Mouse (Mus musculus): ENCODE measurements at regions not wholly inside any gene's neighbourhood (a gene's known extent, or its start where the extent isn't known, plus 50 kb on each side); places are given as distances from the start of the nearest gene placed in this dataset.

- TF ChIP-seq CTCF (IDR thresholded peaks at IDR 0.05; ENCODE audit: control insufficient read depth, insufficient read depth, insufficient read length) (no peak), USF1 (IDR thresholded peaks at IDR 0.05; ENCODE audit: low read depth) (no peak), CEBPB (IDR thresholded peaks at IDR 0.05; ENCODE audit: low read depth) (no peak), MYOD1 (IDR thresholded peaks at IDR 0.05; ENCODE audit: control insufficient read depth, insufficient read length, low read depth) (no peak), MAX (IDR thresholded peaks at IDR 0.05) (no peak), MYOG (IDR thresholded peaks at IDR 0.05; ENCODE audit: control insufficient read depth, extremely low read depth, insufficient read length) (no peak), FOSL1 (IDR thresholded peaks at IDR 0.05; ENCODE audit: insufficient read depth, low read length, poor library complexity, severe bottlenecking) (no peak)
Observed at GRCm38 (mm10) chr3:138626230-138626629, 100.3 kb downstream of the Eif4e start.

Measured in C2C12 (cell line).